Mouse (Mus musculus) liver, postnatal 0 days (tissue): Measurements from ENCODE around the gene Sun5.

ENCODE experiments used
- CTCF ChIP-seq: sonication (generic); IDR thresholded peaks from 2 replicates; pipeline ENCODE4 v1.5.1; 2016; ENCODE audit warnings: antibody characterized with exemption, low read depth
- EP300 ChIP-seq: IDR thresholded peaks from 2 replicates; pipeline ENCODE4 v1.6.1; 2016; ENCODE audit warnings: antibody characterized with exemption, low read depth, mild to moderate bottlenecking

- no peak for TF ChIP-seq CTCF
- no peak for TF ChIP-seq EP300
These were observed 62.0 kb downstream of the Sun5 start for GRCm38 (mm10) chr2:153808841-153809240.
